Mouse (Mus musculus): ENCODE measurements at regions not wholly inside any gene's neighbourhood (a gene's known extent, or its start where the extent isn't known, plus 50 kb on each side); places are given as distances from the start of the nearest gene placed in this dataset.

- TF ChIP-seq CTCF (IDR thresholded peaks at IDR 0.05; ENCODE audit: low read depth) (no peak), EP300 (IDR thresholded peaks at IDR 0.05; ENCODE audit: low read depth) (no peak)
Observed at GRCm38 (mm10) chr2:53803666-53804065, 281.7 kb downstream of the Rprm start.

All from liver, postnatal 0 days (tissue).